Mouse (Mus musculus): ENCODE measurements around the gene En2. TPM values are rescaled to one million over a fixed set of nuclear protein-coding genes. Genes with fewer than 3 reads are reported as not detected.

The En2 gene
- total RNA-seq, 1 experiment from 2014 or later: 0.19 TPM

- DNase-seq: no peak
Observed at GRCm38 (mm10) chr5:28178322-28178721, 12.8 kb downstream of the En2 start.

GRCm38 (mm10) chr5:28179237-28179790 is 13.8 kb downstream of the En2 start:
- DNase-seq: no peak

DNA sequence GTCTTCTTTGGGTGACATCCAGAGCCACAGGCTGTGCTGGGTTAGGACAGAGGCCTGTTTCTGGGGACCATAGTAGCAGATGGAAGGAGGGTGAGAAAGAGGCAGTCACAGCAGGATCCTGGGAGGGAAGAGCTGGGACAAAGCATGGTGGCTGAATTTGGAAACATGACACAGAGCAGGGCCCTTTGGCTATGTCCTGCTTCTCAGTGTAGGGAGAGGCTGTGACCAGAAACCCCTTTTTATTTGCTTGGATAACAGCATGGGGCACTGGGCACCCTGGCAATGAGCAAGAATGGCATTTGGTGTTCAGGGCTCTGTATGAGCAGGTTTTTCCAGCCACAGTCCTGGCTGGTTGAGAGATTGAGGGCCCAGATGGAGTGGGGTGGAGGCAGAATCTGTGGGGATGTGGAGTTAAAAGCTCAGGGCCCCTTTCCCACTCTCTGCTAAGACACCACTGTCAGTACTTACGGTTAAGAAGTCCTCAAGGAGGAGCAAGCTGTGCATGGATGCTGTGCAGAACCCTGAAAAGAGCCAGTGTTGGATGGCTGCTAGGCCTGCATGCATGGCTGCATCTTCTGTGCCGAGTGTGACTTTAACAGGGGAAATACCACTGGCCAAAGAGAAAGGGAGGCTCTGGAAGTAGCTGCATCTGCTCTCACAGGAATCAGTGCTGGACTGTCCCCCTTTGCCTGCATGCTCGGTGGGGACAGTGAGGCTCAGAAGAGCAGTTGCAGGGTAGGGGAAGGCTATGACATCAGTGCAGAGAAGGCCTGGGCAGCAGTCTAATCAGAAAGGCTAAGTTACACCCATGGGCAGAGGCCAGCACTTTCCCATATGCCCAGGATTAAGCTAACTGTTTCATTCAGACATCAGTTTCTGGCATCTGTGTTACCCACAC is 26.0 kb downstream of the En2 start:
- no peak for DNase-seq

DNA sequence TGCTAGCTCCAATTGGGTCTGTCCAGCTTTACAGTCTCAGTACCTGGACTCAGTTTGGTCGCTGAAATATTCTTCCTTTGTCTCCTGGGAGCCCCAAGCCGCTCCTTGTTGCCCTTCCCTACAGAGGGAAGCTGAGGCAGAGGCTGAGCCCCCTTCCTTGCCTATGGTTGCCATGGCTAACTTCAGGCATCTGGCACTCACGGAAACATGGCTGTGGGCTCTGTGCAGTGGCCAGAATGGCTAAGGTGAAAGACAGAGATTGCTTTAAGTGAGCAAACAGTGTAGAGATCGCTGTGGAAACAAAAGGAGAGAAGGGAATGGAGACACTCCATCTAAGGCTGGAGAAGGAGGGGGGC is 26.6 kb downstream of the En2 start:
- no peak for DNase-seq

DNA sequence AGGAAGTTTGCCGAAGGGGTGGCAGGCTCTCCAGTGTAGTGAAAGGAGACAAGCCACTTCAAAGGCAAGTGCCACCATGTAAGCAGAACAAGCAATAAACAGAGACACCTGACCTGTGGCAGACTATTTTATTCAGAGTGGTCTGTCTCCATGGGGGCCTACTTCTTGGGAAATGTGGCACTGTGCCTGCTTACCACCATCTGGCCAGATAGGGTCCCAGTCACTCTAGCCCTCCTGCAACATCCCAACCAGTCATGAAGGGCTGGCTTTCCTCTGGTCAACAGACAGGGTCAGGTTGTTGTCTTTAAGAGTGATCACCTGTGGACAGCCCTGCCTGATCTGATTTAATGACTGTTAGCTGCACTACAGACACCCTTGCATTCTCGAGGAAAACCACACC is 30.0 kb downstream of the En2 start:
- no peak for DNase-seq

DNA sequence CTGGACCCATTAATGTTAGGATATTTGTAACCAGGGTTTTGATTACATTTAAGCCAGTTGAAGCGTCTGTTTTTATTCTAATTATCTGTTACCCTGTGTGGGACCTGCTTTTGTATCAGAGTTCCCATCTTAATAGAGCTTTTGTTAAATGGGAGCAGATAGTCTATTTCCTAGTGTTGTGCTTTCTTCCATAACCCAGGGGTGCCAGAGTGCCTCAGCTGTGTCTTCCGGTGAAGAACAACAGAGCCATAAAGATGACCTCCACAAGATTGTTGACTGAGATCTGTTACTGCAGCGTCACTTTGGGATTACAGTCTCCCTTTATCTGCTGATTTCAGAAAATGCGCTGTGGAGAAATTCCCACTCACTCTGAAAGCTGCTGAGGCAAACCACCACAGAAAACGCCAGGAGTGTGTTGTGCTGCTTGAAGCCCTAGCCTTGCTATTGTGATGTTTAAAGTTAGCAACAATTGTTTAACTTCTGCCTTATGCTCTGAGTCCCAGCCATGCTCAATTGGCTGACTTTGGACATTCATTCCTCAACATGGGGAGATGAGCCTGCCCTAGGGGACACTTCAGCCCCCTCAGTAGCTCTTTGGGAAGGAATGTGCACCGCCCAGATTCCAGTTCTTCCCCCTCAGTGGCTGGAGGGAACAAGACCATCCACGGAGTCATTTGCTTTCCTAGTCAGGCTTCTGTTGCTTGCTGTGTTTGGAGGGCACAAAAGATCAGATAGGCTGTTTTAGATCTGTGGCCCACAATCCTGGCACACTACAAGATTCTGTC is 33.8 kb downstream of the En2 start:
- DNase-seq: no peak

- no peak for DNase-seq
Observed at GRCm38 (mm10) chr5:28203086-28203485, 37.6 kb downstream of the En2 start.

- no peak for DNase-seq
Observed at GRCm38 (mm10) chr5:28204678-28205077, 39.2 kb downstream of the En2 start.

GRCm38 (mm10) chr5:28206448-28206847 is 41.0 kb downstream of the En2 start:
- no peak for DNase-seq

DNA sequence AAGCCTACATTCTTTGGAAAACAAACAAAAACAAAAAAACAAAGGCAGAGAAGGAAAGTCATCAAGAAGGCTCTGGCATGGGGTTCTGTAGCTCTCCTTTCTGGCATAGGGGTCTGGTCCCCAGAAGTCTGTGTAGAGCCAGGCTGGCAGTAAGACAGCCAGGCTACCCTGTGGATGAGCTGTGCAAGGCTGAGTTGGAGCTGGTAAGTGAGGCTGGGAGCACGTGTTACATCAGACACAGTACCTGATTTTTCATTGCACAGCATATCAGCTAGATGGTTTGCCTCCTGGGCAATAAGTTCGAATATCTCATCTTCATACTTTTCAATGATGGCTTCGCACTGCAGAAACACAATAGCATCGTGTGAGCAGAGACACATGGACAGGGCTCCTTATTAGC is 41.5 kb downstream of the En2 start:
- DNase-seq: no peak

DNA sequence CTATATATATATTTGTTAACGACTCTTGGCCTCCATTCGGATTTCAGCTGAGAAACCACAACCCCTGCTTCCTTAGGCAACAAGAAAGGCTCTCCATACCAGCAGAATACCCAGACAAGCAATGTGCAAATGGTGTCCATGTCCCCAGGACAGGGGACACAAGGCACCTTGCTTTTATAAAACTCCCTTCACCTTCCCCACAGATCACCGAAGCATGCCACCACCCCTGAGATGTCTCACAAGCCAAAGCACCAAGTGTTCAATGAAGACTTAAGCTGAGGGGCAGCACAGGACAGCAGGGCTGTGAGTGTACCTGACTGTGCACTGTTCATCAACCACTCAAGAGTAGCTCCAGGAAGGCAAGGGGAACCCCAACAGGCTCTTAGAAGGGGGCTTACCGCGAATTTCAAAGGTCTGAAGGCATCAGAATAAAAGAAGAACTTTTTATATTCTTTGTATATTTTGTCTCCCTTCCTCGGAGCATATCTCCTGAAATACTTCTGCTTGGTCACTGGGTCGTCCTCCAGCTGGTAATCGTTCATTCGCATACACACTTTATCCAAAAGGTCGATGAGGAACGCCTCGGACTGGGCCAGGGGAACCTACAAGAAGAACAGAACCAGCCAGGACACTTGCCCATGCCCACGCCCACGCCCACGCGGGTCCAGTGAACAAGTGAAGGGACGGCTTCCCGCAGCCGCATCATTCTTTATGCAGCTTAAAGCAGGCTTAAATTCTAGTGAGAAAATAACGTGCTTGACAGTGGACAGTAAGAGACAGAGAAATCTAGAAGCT is 43.4 kb downstream of the En2 start:
- no peak for DNase-seq

GRCm38 (mm10) chr5:28209549-28210431 is 44.3 kb downstream of the En2 start:
- no peak for DNase-seq

GRCm38 (mm10) chr5:28210591-28211550 is 45.4 kb downstream of the En2 start:
- no peak for DNase-seq

- DNase-seq: no peak
Observed at GRCm38 (mm10) chr5:28211651-28212310, 46.3 kb downstream of the En2 start.

DNA sequence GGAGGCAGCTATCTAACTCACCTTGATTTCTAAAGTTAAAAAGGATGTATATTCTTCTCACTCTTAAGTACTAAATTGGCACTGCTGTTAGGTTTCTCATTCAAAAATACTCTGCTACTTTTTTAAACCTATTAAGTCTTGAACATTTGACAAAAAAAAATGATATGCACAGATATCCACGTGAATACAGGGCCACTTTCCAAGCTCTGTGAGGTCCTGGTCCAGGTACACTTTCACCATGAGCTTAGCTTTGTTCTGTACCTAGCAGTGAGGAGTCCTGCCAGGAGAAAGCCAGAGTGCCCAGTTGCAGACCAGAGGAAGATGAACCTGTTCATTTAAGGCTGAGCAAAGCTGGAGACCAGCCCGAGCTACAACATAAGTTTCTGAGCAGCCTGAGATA is 47.9 kb downstream of the En2 start:
- DNase-seq: no peak

GRCm38 (mm10) chr5:28219596-28219995 is 54.1 kb downstream of the En2 start:
- DNase-seq: no peak
